Comparison of ENCODE assay signal across 24 mouse cellular contexts in the genomic region with DNA sequence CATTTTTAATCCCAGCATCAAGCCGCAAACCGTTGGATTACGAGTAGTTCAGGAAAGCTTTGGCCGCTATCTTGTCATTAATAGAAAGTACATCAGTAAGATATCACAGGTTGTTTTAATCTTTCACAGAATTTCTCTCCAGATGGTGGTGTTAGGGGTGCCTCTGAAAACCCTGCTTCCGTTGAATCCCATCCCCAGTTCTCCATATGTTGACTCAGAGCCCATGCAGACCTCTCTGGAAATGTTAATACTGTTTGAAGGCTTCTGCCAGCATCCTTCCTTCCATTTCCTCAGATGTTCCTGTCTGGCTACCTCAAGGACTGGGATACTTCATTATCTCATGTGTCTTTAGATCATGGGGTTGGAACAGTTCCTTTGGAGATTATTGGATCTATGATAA.
DNase-seq lines count a peak whose midpoint lies in the region; ATAC-seq lines count a peak whose summit lies in the region.
"Had no signal": no experiment of that assay in that cellular context is flagged by ENCODE, and none has a peak within 500 bp of the region (broad histone marks: within the 10 kb centered on the region; RNA-seq: fewer than 3 reads in every experiment).

No protein-coding gene starts in this region.

- no peaks in the 10 kb centered on the region for H3K27me3 ChIP-seq in forebrain, embryonic 15.5 days
- no peaks in the 10 kb centered on the region for H3K27me3 ChIP-seq in forebrain, embryonic 11.5 days (ENCODE audit: control insufficient read depth, insufficient read depth, low read length)
- H3K27me3 ChIP-seq: embryonic facial prominence, embryonic 12.5 days; hindbrain, embryonic 15.5 days; intestine, embryonic 15.5 days had no signal

- intact Hi-C loops in left cerebral cortex, postnatal 4 days (cut with DNase I) = no loop called here

- no peak overlapping the region for H3K4me3 ChIP-seq in forebrain, embryonic 15.5 days
- H3K4me3 ChIP-seq in forebrain, embryonic 11.5 days (ENCODE audit: low read depth, low read length) = no peak overlapping the region
- H3K4me3 ChIP-seq: embryonic facial prominence, embryonic 12.5 days; embryonic facial prominence, embryonic 15.5 days; heart, adult 2 months; heart, embryonic 10.5 days; heart, embryonic 13.5 days; hindbrain, embryonic 15.5 days; intestine, embryonic 15.5 days had no signal

- peaks cover 32% of the 10 kb centered on the region for H3K4me1 ChIP-seq in forebrain, embryonic 15.5 days
- peaks cover 1% of the 10 kb centered on the region; the same call in 1 of the 2 replicates for H3K4me1 ChIP-seq in forebrain, embryonic 11.5 days (replicated peaks; ENCODE audit: control insufficient read depth, insufficient read depth, low read length)
- H3K4me1 ChIP-seq: embryonic facial prominence, embryonic 12.5 days; embryonic facial prominence, embryonic 15.5 days; heart, embryonic 10.5 days; heart, embryonic 13.5 days; intestine, embryonic 15.5 days had no signal

- no peaks in the 10 kb centered on the region for H3K36me3 ChIP-seq in forebrain, embryonic 15.5 days
- H3K36me3 ChIP-seq in forebrain, embryonic 11.5 days (ENCODE audit: control insufficient read depth, insufficient read depth, low read length) = no peaks in the 10 kb centered on the region
- H3K36me3 ChIP-seq: embryonic facial prominence, embryonic 12.5 days; embryonic facial prominence, embryonic 15.5 days; heart, embryonic 10.5 days; heart, embryonic 13.5 days; hindbrain, embryonic 15.5 days; intestine, embryonic 15.5 days had no signal

- WGBS in forebrain, embryonic 15.5 days = 74% methylated on average over 5 of the region's 5 CpGs
- 95% methylated on average over 5 of the region's 5 CpGs for WGBS in forebrain, embryonic 11.5 days

- no peaks in the 10 kb centered on the region for H3K9me3 ChIP-seq in forebrain, embryonic 15.5 days
- H3K9me3 ChIP-seq in forebrain, embryonic 11.5 days (ENCODE audit: control insufficient read depth, low read length) = no peaks in the 10 kb centered on the region
- H3K9me3 ChIP-seq: embryonic facial prominence, embryonic 12.5 days; embryonic facial prominence, embryonic 15.5 days; heart, embryonic 10.5 days; heart, embryonic 13.5 days; hindbrain, embryonic 15.5 days; intestine, embryonic 15.5 days had no signal

- ATAC-seq in forebrain, embryonic 15.5 days (replicated peaks) = no peak
- ATAC-seq in forebrain, embryonic 11.5 days (replicated peaks; ENCODE audit: low FRiP score) = no peak
- ATAC-seq: activated CD4-positive, CD25-positive, alpha-beta regulatory T cell, adult 4 months; forebrain, embryonic 16.5 days; intestine, embryonic 15.5 days had no signal

- no peak overlapping the region for H3K4me2 ChIP-seq in forebrain, embryonic 15.5 days (replicated peaks)
- H3K4me2 ChIP-seq in forebrain, embryonic 11.5 days (ENCODE audit: low read depth, low read length, severe bottlenecking) = no peak overlapping the region
- H3K4me2 ChIP-seq: embryonic facial prominence, embryonic 12.5 days; embryonic facial prominence, embryonic 15.5 days; heart, embryonic 13.5 days; hindbrain, embryonic 15.5 days; intestine, embryonic 15.5 days had no signal

- peak; percentile 58 to 59 for DNase-seq in cerebellum, postnatal 10 days
- no peak for DNase-seq in cerebellum, adult 11-12 months
- no peak for DNase-seq in forebrain, embryonic 11.5 days (ENCODE audit: low spot score)
- peak; percentile 12 for DNase-seq in left cerebral cortex, postnatal 4 days
- DNase-seq in left cerebral cortex, adult 11 months (ENCODE audit: low spot score) = no peak
- DNase-seq: adrenal gland, adult 8-10 months; adrenal gland, postnatal 25 days; cerebellum, adult 8-10 months; cerebellum, postnatal 25 days; gastrocnemius, postnatal 10 days; gastrocnemius, postnatal 36 days; heart, adult 2 months; heart, postnatal 14 days; heart, postnatal 4 days; kidney, adult 11 months had no signal

- no peak overlapping the region for H3K9ac ChIP-seq in forebrain, embryonic 15.5 days (replicated peaks)
- H3K9ac ChIP-seq in forebrain, embryonic 11.5 days (ENCODE audit: low read length) = no peak overlapping the region
- H3K9ac ChIP-seq: embryonic facial prominence, embryonic 12.5 days; embryonic facial prominence, embryonic 15.5 days; heart, embryonic 13.5 days; hindbrain, embryonic 15.5 days; intestine, embryonic 15.5 days had no signal

- H3K27ac ChIP-seq in forebrain, embryonic 15.5 days (replicated peaks) = 0 out of 2 replicates have a peak overlapping the region, but pooled peaks have one; percentile 6
- H3K27ac ChIP-seq in forebrain, embryonic 11.5 days (ENCODE audit: low read depth, low read length) = no peak overlapping the region
- H3K27ac ChIP-seq: embryonic facial prominence, embryonic 12.5 days; embryonic facial prominence, embryonic 15.5 days; heart, adult 2 months; heart, embryonic 10.5 days; heart, embryonic 13.5 days; hindbrain, embryonic 15.5 days; intestine, embryonic 15.5 days had no signal

Comparison
In these comparisons a context has a peak if more than half of its experiments do, and no peak if none do; other contexts are left out.
1. DNase-seq: peak in cerebellum, postnatal 10 days (2 of 2) and left cerebral cortex, postnatal 4 days (single experiment); none in cerebellum, adult 11-12 months (single experiment), forebrain, embryonic 11.5 days (single experiment) and left cerebral cortex, adult 11 months (single experiment).